Mouse (Mus musculus): ENCODE data around the gene Tmem39a. TPM values are rescaled to one million over a fixed set of nuclear protein-coding genes. Genes with fewer than 3 reads are reported as not detected.

Tmem39a gene
- polyA plus RNA-seq, 1 experiment from 2014 or later: 130 TPM

- H3K4me2 ChIP-seq (ENCODE audit: low read depth, low read length): no peak overlapping the region
- no peaks in the 10 kb centered on the region for H3K4me1 ChIP-seq (replicated peaks; ENCODE audit: control insufficient read depth, insufficient read depth, low read length)
- H3K9ac ChIP-seq (ENCODE audit: low read length): no peak overlapping the region
- ATAC-seq (ENCODE audit: low read depth): no peak
- no peak overlapping the region for H3K27ac ChIP-seq (ENCODE audit: low read length)
- no peak overlapping the region for H3K4me3 ChIP-seq (ENCODE audit: low read length)
- H3K36me3 ChIP-seq (ENCODE audit: control insufficient read depth, insufficient read depth, low read length): peaks cover 27% of the 10 kb centered on the region
- H3K27me3 ChIP-seq (ENCODE audit: control insufficient read depth, insufficient read depth, low read depth, low read length): no peaks in the 10 kb centered on the region
- no peaks in the 10 kb centered on the region for H3K9me3 ChIP-seq (ENCODE audit: control insufficient read depth, low read length)
- 59% methylated on average over 11 of the region's 11 CpGs for WGBS
Measured at GRCm38 (mm10) chr16:38598986-38599680, 40.6 kb downstream of the Tmem39a start.

GRCm38 (mm10) chr16:38602989-38603804 is 44.7 kb downstream of the Tmem39a start:
- 49% methylated on average over 11 of the region's 11 CpGs for WGBS
- no peak overlapping the region for H3K4me2 ChIP-seq (ENCODE audit: low read depth, low read length)
- H3K27ac ChIP-seq (ENCODE audit: low read length): no peak overlapping the region
- H3K36me3 ChIP-seq (ENCODE audit: control insufficient read depth, insufficient read depth, low read length): peaks cover 41% of the 10 kb centered on the region
- 0 out of 2 replicates have a peak, but pooled peaks have one; percentile 54 for ATAC-seq (ENCODE audit: low read depth)
- no peaks in the 10 kb centered on the region for H3K4me1 ChIP-seq (replicated peaks; ENCODE audit: control insufficient read depth, insufficient read depth, low read length)
- H3K9me3 ChIP-seq (ENCODE audit: control insufficient read depth, low read length): no peaks in the 10 kb centered on the region
- H3K4me3 ChIP-seq (ENCODE audit: low read length): no peak overlapping the region
- H3K27me3 ChIP-seq (ENCODE audit: control insufficient read depth, insufficient read depth, low read depth, low read length): no peaks in the 10 kb centered on the region
- H3K9ac ChIP-seq (ENCODE audit: low read length): no peak overlapping the region

GRCm38 (mm10) chr16:38606509-38606908 is 48.0 kb downstream of the Tmem39a start:
- Histone ChIP-seq H3K9ac (ENCODE audit: low read length) (no peak overlapping the region), H3K36me3 (ENCODE audit: control insufficient read depth, insufficient read depth, low read length) (peaks cover 61% of the 10 kb centered on the region), H3K4me2 (ENCODE audit: low read depth, low read length) (no peak overlapping the region), H3K9me3 (ENCODE audit: control insufficient read depth, low read length) (no peaks in the 10 kb centered on the region), H3K27me3 (ENCODE audit: control insufficient read depth, insufficient read depth, low read depth, low read length) (no peaks in the 10 kb centered on the region), H3K4me1 (replicated peaks; ENCODE audit: control insufficient read depth, insufficient read depth, low read length) (no peaks in the 10 kb centered on the region), H3K27ac (ENCODE audit: low read length) (no peak overlapping the region), H3K4me3 (ENCODE audit: low read length) (no peak overlapping the region)
- 89% methylated on average over 7 of the region's 7 CpGs for WGBS
- no peak for ATAC-seq (ENCODE audit: low read depth)

- Histone ChIP-seq H3K9me3 (ENCODE audit: control insufficient read depth, low read length) (no peaks in the 10 kb centered on the region), H3K4me1 (replicated peaks; ENCODE audit: control insufficient read depth, insufficient read depth, low read length) (no peaks in the 10 kb centered on the region), H3K36me3 (ENCODE audit: control insufficient read depth, insufficient read depth, low read length) (peaks cover 53% of the 10 kb centered on the region), H3K4me3 (ENCODE audit: low read length) (no peak overlapping the region), H3K27ac (ENCODE audit: low read length) (no peak overlapping the region), H3K4me2 (ENCODE audit: low read depth, low read length) (no peak overlapping the region), H3K9ac (ENCODE audit: low read length) (no peak overlapping the region), H3K27me3 (ENCODE audit: control insufficient read depth, insufficient read depth, low read depth, low read length) (no peaks in the 10 kb centered on the region)
- no peak for ATAC-seq (ENCODE audit: low read depth)
- WGBS: 75% methylated on average over 12 of the region's 12 CpGs
Measured at GRCm38 (mm10) chr16:38608687-38609086, 50.2 kb downstream of the Tmem39a start.

- ATAC-seq (ENCODE audit: low read depth): no peak
- no peaks in the 10 kb centered on the region for H3K27me3 ChIP-seq (ENCODE audit: control insufficient read depth, insufficient read depth, low read depth, low read length)
- peaks cover 55% of the 10 kb centered on the region for H3K36me3 ChIP-seq (ENCODE audit: control insufficient read depth, insufficient read depth, low read length)
- no peak overlapping the region for H3K9ac ChIP-seq (ENCODE audit: low read length)
- no peak overlapping the region for H3K4me3 ChIP-seq (ENCODE audit: low read length)
- H3K4me1 ChIP-seq (replicated peaks; ENCODE audit: control insufficient read depth, insufficient read depth, low read length): no peaks in the 10 kb centered on the region
- H3K4me2 ChIP-seq (ENCODE audit: low read depth, low read length): no peak overlapping the region
- H3K27ac ChIP-seq (ENCODE audit: low read length): no peak overlapping the region
- H3K9me3 ChIP-seq (ENCODE audit: control insufficient read depth, low read length): no peaks in the 10 kb centered on the region
- WGBS: 64% methylated on average over 18 of the region's 18 CpGs
Measured at GRCm38 (mm10) chr16:38609092-38609491, 50.6 kb downstream of the Tmem39a start.

- Histone ChIP-seq H3K4me1 (replicated peaks; ENCODE audit: control insufficient read depth, insufficient read depth, low read length) (no peaks in the 10 kb centered on the region), H3K27me3 (ENCODE audit: control insufficient read depth, insufficient read depth, low read depth, low read length) (no peaks in the 10 kb centered on the region), H3K4me3 (ENCODE audit: low read length) (no peak overlapping the region), H3K9ac (ENCODE audit: low read length) (no peak overlapping the region), H3K4me2 (ENCODE audit: low read depth, low read length) (no peak overlapping the region), H3K27ac (ENCODE audit: low read length) (no peak overlapping the region), H3K9me3 (ENCODE audit: control insufficient read depth, low read length) (no peaks in the 10 kb centered on the region; the same call in 1 of the 2 replicates), H3K36me3 (ENCODE audit: control insufficient read depth, insufficient read depth, low read length) (peaks cover 47% of the 10 kb centered on the region)
- WGBS: 63% methylated on average over 5 of the region's 5 CpGs
- ATAC-seq (ENCODE audit: low read depth): no peak
Measured at GRCm38 (mm10) chr16:38612646-38613045, 54.1 kb downstream of the Tmem39a start.

GRCm38 (mm10) chr16:38613646-38614045 is 55.1 kb downstream of the Tmem39a start:
- Histone ChIP-seq H3K4me3 (ENCODE audit: low read length) (no peak overlapping the region), H3K36me3 (ENCODE audit: control insufficient read depth, insufficient read depth, low read length) (peaks cover 42% of the 10 kb centered on the region), H3K4me1 (replicated peaks; ENCODE audit: control insufficient read depth, insufficient read depth, low read length) (no peaks in the 10 kb centered on the region), H3K27me3 (ENCODE audit: control insufficient read depth, insufficient read depth, low read depth, low read length) (no peaks in the 10 kb centered on the region), H3K27ac (ENCODE audit: low read length) (no peak overlapping the region), H3K9me3 (ENCODE audit: control insufficient read depth, low read length) (no peaks in the 10 kb centered on the region; the same call in 1 of the 2 replicates), H3K9ac (ENCODE audit: low read length) (no peak overlapping the region), H3K4me2 (ENCODE audit: low read depth, low read length) (no peak overlapping the region)
- no peak for ATAC-seq (ENCODE audit: low read depth)
- WGBS: 92% methylated on average over 6 of the region's 6 CpGs

- no peak for ATAC-seq (ENCODE audit: low read depth)
- WGBS: 92% methylated on average over 13 of the region's 13 CpGs
- peaks cover 11% of the 10 kb centered on the region for H3K4me1 ChIP-seq (replicated peaks; ENCODE audit: control insufficient read depth, insufficient read depth, low read length)
- H3K4me2 ChIP-seq (ENCODE audit: low read depth, low read length): no peak overlapping the region
- no peak overlapping the region for H3K4me3 ChIP-seq (ENCODE audit: low read length)
- H3K36me3 ChIP-seq (ENCODE audit: control insufficient read depth, insufficient read depth, low read length): peaks cover 15% of the 10 kb centered on the region
- no peak overlapping the region for H3K27ac ChIP-seq (ENCODE audit: low read length)
- H3K27me3 ChIP-seq (ENCODE audit: control insufficient read depth, insufficient read depth, low read depth, low read length): no peaks in the 10 kb centered on the region
- no peak overlapping the region for H3K9ac ChIP-seq (ENCODE audit: low read length)
- no peaks in the 10 kb centered on the region; the same call in 1 of the 2 replicates for H3K9me3 ChIP-seq (ENCODE audit: control insufficient read depth, low read length)
Measured at GRCm38 (mm10) chr16:38617977-38618376, 59.5 kb downstream of the Tmem39a start.

GRCm38 (mm10) chr16:38619054-38619453 is 60.6 kb downstream of the Tmem39a start:
- peaks cover 20% of the 10 kb centered on the region for H3K4me1 ChIP-seq (replicated peaks; ENCODE audit: control insufficient read depth, insufficient read depth, low read length)
- H3K27ac ChIP-seq (ENCODE audit: low read length): no peak overlapping the region
- H3K4me2 ChIP-seq (ENCODE audit: low read depth, low read length): no peak overlapping the region
- H3K36me3 ChIP-seq (ENCODE audit: control insufficient read depth, insufficient read depth, low read length): peaks cover 14% of the 10 kb centered on the region
- H3K9ac ChIP-seq (ENCODE audit: low read length): no peak overlapping the region
- WGBS: 27% methylated on average over 6 of the region's 6 CpGs
- ATAC-seq (ENCODE audit: low read depth): peak; percentile 35; the same call in 1 of the 2 replicates
- no peaks in the 10 kb centered on the region; the same call in 1 of the 2 replicates for H3K9me3 ChIP-seq (ENCODE audit: control insufficient read depth, low read length)
- no peaks in the 10 kb centered on the region for H3K27me3 ChIP-seq (ENCODE audit: control insufficient read depth, insufficient read depth, low read depth, low read length)
- H3K4me3 ChIP-seq (ENCODE audit: low read length): no peak overlapping the region
